Mouse (Mus musculus) intestine, embryonic 15.5 days (tissue): ENCODE measurements at regions not wholly inside any gene's neighbourhood (a gene's known extent, or its start where the extent isn't known, plus 50 kb on each side); places are given as distances from the start of the nearest gene placed in this dataset.

ENCODE experiments used
- ATAC-seq: fragments of 200-750 bp; cut with Nextera tagmentation; 2 replicates; pipeline ENCODE4 v1.8.0; 2017; ENCODE audit warnings: moderate TSS enrichment, moderate library complexity
- H3K27ac ChIP-seq: fragments of 300-500 bp; sonication (generic); 2 replicates; pipeline ENCODE4 v1.5.1; 2015; ENCODE audit warnings: mild to moderate bottlenecking, inconsistent platforms
- H3K27me3 ChIP-seq: fragments of 300-500 bp; sonication (generic); replicated peaks from 2 replicates; pipeline ENCODE4 v1.6.1; 2015; ENCODE audit warnings: inconsistent platforms
- H3K36me3 ChIP-seq: fragments of 300-500 bp; sonication (generic); 2 replicates; pipeline ENCODE4 v1.6.1; 2015; ENCODE audit warnings: inconsistent platforms
- H3K4me1 ChIP-seq: fragments of 300-500 bp; sonication (generic); replicated peaks from 2 replicates; pipeline ENCODE4 v1.6.1; 2015; ENCODE audit warnings: inconsistent platforms
- H3K4me2 ChIP-seq: fragments of 300-500 bp; sonication (generic); replicated peaks from 2 replicates; pipeline ENCODE4 v1.6.1; 2015; ENCODE audit warnings: mild to moderate bottlenecking, inconsistent platforms
- H3K4me3 ChIP-seq: fragments of 300-500 bp; sonication (generic); replicated peaks from 2 replicates; pipeline ENCODE4 v1.5.1; 2015; ENCODE audit warnings: inconsistent platforms
- H3K9ac ChIP-seq: fragments of 300-500 bp; sonication (generic); 2 replicates; pipeline ENCODE4 v1.6.1; 2015; ENCODE audit warnings: inconsistent platforms
- H3K9me3 ChIP-seq: fragments of 300-500 bp; sonication (generic); 2 replicates; pipeline ENCODE4 v1.6.1; 2016; ENCODE audit warnings: inconsistent platforms
- WGBS: fragments of 180-500 bp; shearing (Covaris S2); methylation state at CpG from one replicate; pipeline ENCODE4 v1.1.7; 2015; 5-methylcytosine and 5-hydroxymethylcytosine counted together

- no peaks in the 10 kb centered on the region for H3K36me3 ChIP-seq
Measured at GRCm38 (mm10) chr17:61960837-61961236, 920.3 kb downstream of the Efna5 start.

GRCm38 (mm10) chr17:61960017-61960813 lies 920.9 kb downstream of the Efna5 start:
- Histone ChIP-seq H3K4me2 (no peak overlapping the region), H3K4me3 (no peak overlapping the region), H3K4me1 (no peaks in the 10 kb centered on the region), H3K36me3 (no peaks in the 10 kb centered on the region), H3K27me3 (no peaks in the 10 kb centered on the region), H3K9ac (no peak overlapping the region), H3K9me3 (no peaks in the 10 kb centered on the region), H3K27ac (no peak overlapping the region)
- peak; percentile 93 for ATAC-seq
- WGBS = 53% methylated on average over 5 of the region's 5 CpGs

More at GRCm38 (mm10) chr17:61960837-61961236, 920.3 kb downstream of the Efna5 start:
- H3K9ac ChIP-seq = no peak overlapping the region
- no peak overlapping the region for H3K4me2 ChIP-seq
- H3K27me3 ChIP-seq = no peaks in the 10 kb centered on the region
- ATAC-seq = peak; percentile 83
- no peaks in the 10 kb centered on the region for H3K9me3 ChIP-seq
- no peak overlapping the region for H3K27ac ChIP-seq
- no peaks in the 10 kb centered on the region for H3K4me1 ChIP-seq
- WGBS = 20% methylated on average over 5 of the region's 5 CpGs
- no peak overlapping the region for H3K4me3 ChIP-seq

- Histone ChIP-seq H3K4me2 (no peak overlapping the region), H3K27me3 (no peaks in the 10 kb centered on the region), H3K9ac (no peak overlapping the region), H3K4me3 (no peak overlapping the region), H3K36me3 (no peaks in the 10 kb centered on the region), H3K4me1 (no peaks in the 10 kb centered on the region), H3K9me3 (no peaks in the 10 kb centered on the region), H3K27ac (no peak overlapping the region)
- ATAC-seq = no peak
Measured at GRCm38 (mm10) chr17:61917766-61918165, 963.4 kb downstream of the Efna5 start.

GRCm38 (mm10) chr17:61902898-61903297 lies 978.2 kb downstream of the Efna5 start:
- ATAC-seq = no peak
- H3K4me1 ChIP-seq = no peaks in the 10 kb centered on the region
- no peak overlapping the region for H3K4me3 ChIP-seq
- no peak overlapping the region for H3K9ac ChIP-seq
- H3K4me2 ChIP-seq = no peak overlapping the region
- 92% methylated on average over 19 of the region's 19 CpGs for WGBS
- no peak overlapping the region for H3K27ac ChIP-seq
- no peaks in the 10 kb centered on the region for H3K27me3 ChIP-seq
- H3K9me3 ChIP-seq = no peaks in the 10 kb centered on the region
- H3K36me3 ChIP-seq = no peaks in the 10 kb centered on the region

GRCm38 (mm10) chr17:61890631-61891030 lies 990.5 kb downstream of the Efna5 start:
- Histone ChIP-seq H3K36me3 (no peaks in the 10 kb centered on the region), H3K9me3 (no peaks in the 10 kb centered on the region), H3K4me1 (no peaks in the 10 kb centered on the region), H3K4me2 (no peak overlapping the region), H3K27me3 (no peaks in the 10 kb centered on the region), H3K4me3 (no peak overlapping the region), H3K27ac (no peak overlapping the region), H3K9ac (no peak overlapping the region)
- WGBS = 78% methylated on average over 4 of the region's 4 CpGs
- no peak for ATAC-seq

GRCm38 (mm10) chr17:61866154-61866553 lies 1015.0 kb downstream of the Efna5 start:
- Histone ChIP-seq H3K36me3 (no peaks in the 10 kb centered on the region), H3K9me3 (no peaks in the 10 kb centered on the region)
- ATAC-seq = no peak

GRCm38 (mm10) chr17:61862437-61862836 lies 1018.7 kb downstream of the Efna5 start:
- Histone ChIP-seq H3K4me1 (no peaks in the 10 kb centered on the region), H3K27me3 (no peaks in the 10 kb centered on the region), H3K9ac (no peak overlapping the region), H3K27ac (no peak overlapping the region), H3K4me3 (no peak overlapping the region), H3K36me3 (no peaks in the 10 kb centered on the region), H3K9me3 (no peaks in the 10 kb centered on the region), H3K4me2 (no peak overlapping the region)
- 0 out of 2 replicates have a peak, but pooled peaks have one; percentile 59 for ATAC-seq
- 49% methylated on average over 2 of the region's 2 CpGs for WGBS

More at GRCm38 (mm10) chr17:61866154-61866553, 1015.0 kb downstream of the Efna5 start:
- no peaks in the 10 kb centered on the region for H3K4me1 ChIP-seq
- no peak overlapping the region for H3K9ac ChIP-seq
- no peak overlapping the region for H3K4me3 ChIP-seq
- H3K27me3 ChIP-seq = no peaks in the 10 kb centered on the region
- H3K4me2 ChIP-seq = no peak overlapping the region
- WGBS = 77% methylated on average over 4 of the region's 4 CpGs
- no peak overlapping the region for H3K27ac ChIP-seq

GRCm38 (mm10) chr17:61837555-61837954 lies 1043.6 kb downstream of the Efna5 start:
- no peak overlapping the region for H3K9ac ChIP-seq
- H3K4me2 ChIP-seq = no peak overlapping the region
- no peaks in the 10 kb centered on the region for H3K36me3 ChIP-seq
- no peak for ATAC-seq
- no peak overlapping the region for H3K4me3 ChIP-seq
- H3K27ac ChIP-seq = no peak overlapping the region
- H3K27me3 ChIP-seq = no peaks in the 10 kb centered on the region
- H3K9me3 ChIP-seq = no peaks in the 10 kb centered on the region
- 63% methylated on average over 2 of the region's 2 CpGs for WGBS
- no peaks in the 10 kb centered on the region for H3K4me1 ChIP-seq

- H3K27ac ChIP-seq = no peak overlapping the region
- no peaks in the 10 kb centered on the region for H3K4me1 ChIP-seq
- H3K9ac ChIP-seq = no peak overlapping the region
- H3K4me2 ChIP-seq = no peak overlapping the region
- no peaks in the 10 kb centered on the region for H3K36me3 ChIP-seq
- ATAC-seq = no peak
- WGBS = 80% methylated on average over 2 of the region's 2 CpGs
- H3K9me3 ChIP-seq = no peaks in the 10 kb centered on the region
- no peaks in the 10 kb centered on the region for H3K27me3 ChIP-seq
- no peak overlapping the region for H3K4me3 ChIP-seq
Measured at GRCm38 (mm10) chr17:61815490-61815889, 1065.6 kb downstream of the Efna5 start.

- no peaks in the 10 kb centered on the region for H3K4me1 ChIP-seq
- H3K27ac ChIP-seq = no peak overlapping the region
- no peaks in the 10 kb centered on the region for H3K9me3 ChIP-seq
- no peaks in the 10 kb centered on the region for H3K27me3 ChIP-seq
- no peaks in the 10 kb centered on the region for H3K36me3 ChIP-seq
- H3K9ac ChIP-seq = no peak overlapping the region
- H3K4me2 ChIP-seq = no peak overlapping the region
- no peak overlapping the region for H3K4me3 ChIP-seq
- no peak for ATAC-seq
Measured at GRCm38 (mm10) chr17:61768361-61768760, 1112.8 kb downstream of the Efna5 start.

- Histone ChIP-seq H3K4me3 (no peak overlapping the region), H3K27ac (no peak overlapping the region), H3K9ac (no peak overlapping the region), H3K27me3 (no peaks in the 10 kb centered on the region), H3K9me3 (no peaks in the 10 kb centered on the region), H3K36me3 (no peaks in the 10 kb centered on the region), H3K4me1 (no peaks in the 10 kb centered on the region), H3K4me2 (no peak overlapping the region)
- 68% methylated on average over 2 of the region's 2 CpGs for WGBS
- ATAC-seq = no peak
Measured at GRCm38 (mm10) chr17:61765143-61765542, 1116.0 kb downstream of the Efna5 start.
